Mouse (Mus musculus) frontal cortex, postnatal 36 days (tissue): ENCODE results near the gene Fzd7.
"Not testable (repeated sequence)": the region's sequence is repeated elsewhere in the genome, so short reads cannot be mapped to it uniquely, and the experiment has no call there.

Experiments used
- DNase-seq, 2 experiments: peaks; one replicate each; pipeline ENCODE4 v3.0.0; 2022; ENCODE audit warnings: low spot score in 2 of 2

Gene Fzd7

DNA sequence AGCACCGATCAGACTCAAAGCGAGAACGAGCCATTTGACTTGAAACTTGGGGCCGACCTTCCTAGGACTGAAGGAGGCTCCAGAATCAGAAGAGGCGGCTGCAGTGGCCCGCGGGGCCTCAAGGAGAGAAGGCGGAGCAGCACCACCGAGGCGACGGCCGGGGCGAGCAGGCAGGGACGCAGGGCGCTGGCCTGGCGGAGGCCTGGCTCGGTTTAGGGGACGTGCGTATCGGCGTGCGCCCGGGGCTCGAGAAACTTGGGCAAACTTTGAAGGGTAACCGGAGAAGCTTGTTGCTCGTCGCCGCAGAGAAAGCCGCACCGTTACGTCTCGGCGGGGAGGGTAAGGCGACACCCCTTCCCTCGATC, at the start of gene Fzd7:
Gene Fzd7, plus strand, starts transcription at position 94 of the 365 bp plus-strand sequence.
- DNase-seq: no peak

- no peak for DNase-seq
Measured at GRCm38 (mm10) chr1:59433296-59433695, 48.9 kb upstream of the Fzd7 start.

DNA sequence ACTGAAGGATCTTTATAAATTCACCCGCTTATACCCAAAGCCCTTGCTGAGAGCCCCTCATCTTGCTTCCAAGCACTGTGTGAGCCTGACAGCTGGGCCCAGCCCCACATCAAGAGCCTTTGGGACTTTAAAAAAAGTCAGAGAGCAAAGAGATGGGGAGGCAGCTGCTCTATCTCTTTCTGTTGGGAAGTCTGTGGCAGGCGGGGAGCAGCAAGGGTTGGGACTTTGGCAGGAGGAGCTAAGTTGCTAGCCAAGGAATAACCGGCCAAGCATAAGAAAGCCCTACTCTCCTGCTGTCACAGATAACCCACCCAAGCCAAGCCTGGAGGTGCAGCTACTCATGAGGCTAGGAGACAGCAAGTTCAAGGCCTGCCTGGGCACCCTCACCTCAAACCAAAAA, 48.2 kb upstream of the Fzd7 start:
- no peak for DNase-seq

DNA sequence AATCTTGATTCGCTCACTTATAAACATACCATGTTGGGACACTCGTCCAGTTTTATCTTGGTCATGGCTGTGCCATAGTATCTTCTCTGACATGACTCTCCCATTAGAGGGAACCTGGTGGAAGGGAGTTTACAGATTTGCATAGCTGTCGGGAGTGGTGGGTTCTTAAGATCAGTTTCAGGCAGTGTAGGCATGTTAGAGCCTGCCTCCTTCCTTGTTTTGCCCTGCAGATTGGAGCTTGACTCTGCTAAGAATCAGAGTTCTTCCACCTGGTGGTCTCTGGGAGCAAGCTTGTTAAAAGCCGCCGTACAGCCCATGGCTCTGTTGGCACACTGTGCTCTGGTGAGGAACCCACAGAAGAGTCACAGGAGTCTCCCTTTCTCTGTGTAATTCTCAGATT, 47.0 kb upstream of the Fzd7 start:
- no peak for DNase-seq

- no peak for DNase-seq
Measured at GRCm38 (mm10) chr1:59436321-59436720, 45.9 kb upstream of the Fzd7 start.

DNA sequence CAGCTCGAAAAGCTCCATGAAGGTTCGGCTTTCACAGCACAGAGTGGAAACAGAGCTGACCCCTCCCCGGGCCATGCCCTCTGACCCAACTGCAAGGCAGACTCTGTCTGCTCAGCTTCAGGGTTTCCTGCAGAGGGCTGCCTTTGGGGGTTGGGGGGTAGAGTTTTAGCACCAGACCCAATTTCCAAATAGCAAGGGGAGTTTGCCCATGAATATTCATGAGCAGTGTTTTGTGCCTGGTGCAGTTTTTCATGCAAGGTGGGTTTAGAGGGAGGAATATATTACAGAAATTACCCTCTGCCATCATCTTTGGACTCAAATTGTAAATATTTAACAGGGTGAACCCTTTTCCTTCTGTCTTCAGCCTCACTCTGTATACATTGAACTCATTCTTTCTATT, 44.3 kb upstream of the Fzd7 start:
- no peak for DNase-seq

- DNase-seq: no peak
Measured at GRCm38 (mm10) chr1:59438330-59438729, 43.9 kb upstream of the Fzd7 start.

DNA sequence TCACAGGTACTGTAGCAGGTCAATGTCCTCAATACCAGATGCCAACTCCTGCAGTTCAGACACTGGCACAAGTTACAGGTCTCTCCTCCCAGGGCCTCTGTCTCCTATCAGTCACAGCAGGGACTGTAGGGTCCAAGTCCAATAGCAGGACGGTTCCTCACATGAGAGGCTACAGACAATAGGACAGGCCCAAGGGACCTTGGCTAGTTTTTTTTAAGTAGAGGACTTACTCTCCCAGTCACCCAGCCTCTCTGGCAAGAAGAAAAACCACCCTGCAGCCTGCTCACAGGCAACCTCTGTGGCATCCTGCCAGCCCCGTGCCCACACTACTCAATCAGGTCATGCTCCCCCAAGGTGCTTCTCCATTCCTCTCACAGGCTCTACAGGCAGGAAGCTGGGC, 43.0 kb upstream of the Fzd7 start:
- DNase-seq: no peak

- DNase-seq: no peak
Measured at GRCm38 (mm10) chr1:59439941-59440340, 42.3 kb upstream of the Fzd7 start.

DNA sequence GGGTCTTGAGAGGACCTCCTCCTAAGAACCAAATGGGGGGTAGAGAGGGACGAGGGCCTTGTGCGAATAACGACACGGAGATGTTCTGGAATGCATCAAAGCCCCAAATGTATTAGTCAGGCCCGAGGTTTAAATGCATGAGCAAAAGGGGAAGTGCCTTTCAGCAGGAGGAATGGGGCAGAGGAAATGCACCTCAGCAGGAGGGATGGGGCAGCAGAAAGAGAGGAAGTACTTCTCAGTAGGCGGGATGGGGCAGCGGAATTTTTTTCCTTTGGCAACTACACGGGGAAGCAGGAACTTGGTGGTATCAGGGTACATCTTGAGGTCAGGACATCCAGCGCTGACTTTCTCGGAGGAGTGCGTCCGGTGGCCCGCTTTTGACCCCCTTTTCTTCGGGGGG, 39.5 kb upstream of the Fzd7 start:
- not testable (repeated sequence) for DNase-seq

GRCm38 (mm10) chr1:59444127-59444660, 38.0 kb upstream of the Fzd7 start:
- DNase-seq: no peak

GRCm38 (mm10) chr1:59445242-59445641, 37.0 kb upstream of the Fzd7 start:
- DNase-seq: no peak

DNA sequence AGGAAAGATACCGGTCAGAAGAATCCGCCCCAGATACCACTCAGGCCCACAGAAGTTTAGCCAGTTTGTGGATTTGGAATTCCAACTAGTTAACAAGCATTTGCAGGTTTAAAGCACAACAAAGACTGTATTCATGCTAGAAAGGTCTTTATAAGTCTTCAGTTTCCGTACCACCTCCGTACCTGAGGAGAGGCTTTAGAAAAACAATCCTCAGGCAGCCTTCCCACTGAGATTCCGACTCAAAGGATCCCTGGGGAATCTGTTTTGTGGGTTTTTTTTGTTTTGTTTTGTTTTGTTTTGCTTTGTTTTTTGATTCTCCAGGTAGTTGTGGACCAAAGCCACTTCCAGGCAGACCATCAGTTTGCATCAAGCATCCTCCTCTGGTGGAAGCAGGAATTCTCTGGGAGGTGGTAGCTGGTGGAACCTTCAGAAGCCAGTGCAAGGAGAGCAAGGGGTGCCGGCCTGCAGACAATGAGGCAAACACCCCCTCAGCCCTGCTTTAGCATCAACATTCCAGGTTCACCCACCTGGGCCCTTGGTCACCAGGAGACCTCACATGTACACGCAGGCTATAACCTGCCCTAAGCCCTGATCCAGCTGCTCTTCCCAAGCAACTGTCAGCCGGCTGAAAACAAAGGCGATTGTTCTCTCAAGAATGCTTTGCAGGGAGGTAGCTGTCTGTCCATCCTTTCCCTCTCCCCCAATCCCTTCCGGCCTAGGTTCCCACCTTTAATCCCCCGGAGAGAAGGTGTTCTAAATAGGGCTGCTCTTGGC, 33.5 kb upstream of the Fzd7 start:
- DNase-seq: no peak

DNA sequence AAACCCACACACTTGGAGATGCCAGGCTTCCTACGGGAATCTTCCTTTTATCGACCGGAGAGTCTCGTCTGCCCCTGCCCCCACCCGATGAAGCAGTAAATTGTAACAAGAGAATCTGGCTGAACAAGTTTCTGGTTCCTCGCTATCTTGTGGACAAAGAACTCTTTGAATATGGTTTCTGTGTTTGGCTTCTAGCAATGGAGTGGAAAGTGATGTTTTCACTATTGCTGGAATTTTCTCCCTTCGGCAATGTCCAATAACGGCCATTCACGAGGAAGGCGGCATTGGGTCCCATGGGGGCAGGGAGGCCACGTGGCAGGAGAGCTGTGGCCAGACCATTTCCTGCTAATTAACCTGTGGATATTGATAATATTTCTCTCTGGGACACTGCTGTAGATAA, 32.8 kb upstream of the Fzd7 start:
- no peak for DNase-seq

GRCm38 (mm10) chr1:59450896-59451295, 31.3 kb upstream of the Fzd7 start:
- DNase-seq: no peak

DNA sequence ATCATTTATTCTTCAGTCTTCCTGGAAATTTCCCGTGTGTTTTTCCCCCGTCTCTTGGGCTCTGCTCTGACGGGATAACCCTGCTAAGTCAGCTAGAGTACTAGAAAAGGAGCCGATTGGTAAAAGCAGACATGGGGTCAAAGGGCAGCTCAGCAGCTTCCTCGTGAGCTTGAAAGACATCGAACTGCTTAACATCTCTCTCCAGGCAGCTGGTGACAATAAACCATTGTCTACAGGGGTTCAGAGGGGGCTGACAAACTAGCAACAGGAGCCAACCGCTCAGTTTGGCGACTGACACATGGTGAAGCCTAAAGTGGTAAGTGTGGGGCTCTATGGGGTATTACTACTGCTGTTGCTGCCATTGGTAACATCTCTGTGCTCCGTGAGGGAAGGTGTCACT, 30.6 kb upstream of the Fzd7 start:
- no peak for DNase-seq

- DNase-seq: no peak
Measured at GRCm38 (mm10) chr1:59456825-59457224, 25.4 kb upstream of the Fzd7 start.

DNA sequence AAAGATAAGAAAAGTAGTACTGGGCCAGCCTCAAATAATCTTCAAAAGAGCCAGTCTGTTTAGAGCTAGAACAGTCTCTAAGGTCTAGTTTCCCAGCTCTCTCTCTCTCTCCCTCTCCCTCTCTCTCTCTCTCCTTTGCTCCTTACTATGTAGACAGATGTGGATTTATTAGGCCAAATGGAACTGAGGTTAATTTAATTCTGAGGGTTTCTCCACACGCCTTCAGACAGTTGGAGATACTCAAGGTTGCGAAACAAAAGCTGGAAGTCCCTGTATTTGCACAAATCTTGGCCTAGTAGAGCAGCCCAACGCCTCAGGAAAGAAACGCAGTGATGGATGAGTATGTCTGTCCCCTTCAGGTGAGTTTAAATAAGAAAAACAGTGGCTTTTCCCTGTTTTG, 24.4 kb upstream of the Fzd7 start:
- DNase-seq: no peak

DNA sequence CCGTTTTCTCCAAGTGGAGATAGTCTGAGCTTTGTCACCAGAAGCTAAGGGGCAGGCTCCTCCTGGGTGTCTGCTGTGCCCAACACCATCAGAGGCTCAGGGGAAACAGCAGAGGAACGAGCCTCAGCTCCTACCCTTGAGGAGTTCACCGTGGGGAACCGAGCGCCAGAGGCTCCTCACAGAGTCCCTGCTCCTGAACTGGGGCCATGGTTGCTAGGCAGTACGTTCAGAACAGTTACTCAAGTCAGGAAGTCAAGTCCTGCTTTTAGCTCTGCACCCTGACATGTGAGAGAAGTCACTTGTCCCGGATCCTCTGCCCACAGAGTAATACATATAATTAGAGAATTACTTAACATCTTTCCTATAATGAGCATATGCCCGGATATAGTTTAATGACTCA, 23.3 kb upstream of the Fzd7 start:
- DNase-seq: no peak

DNA sequence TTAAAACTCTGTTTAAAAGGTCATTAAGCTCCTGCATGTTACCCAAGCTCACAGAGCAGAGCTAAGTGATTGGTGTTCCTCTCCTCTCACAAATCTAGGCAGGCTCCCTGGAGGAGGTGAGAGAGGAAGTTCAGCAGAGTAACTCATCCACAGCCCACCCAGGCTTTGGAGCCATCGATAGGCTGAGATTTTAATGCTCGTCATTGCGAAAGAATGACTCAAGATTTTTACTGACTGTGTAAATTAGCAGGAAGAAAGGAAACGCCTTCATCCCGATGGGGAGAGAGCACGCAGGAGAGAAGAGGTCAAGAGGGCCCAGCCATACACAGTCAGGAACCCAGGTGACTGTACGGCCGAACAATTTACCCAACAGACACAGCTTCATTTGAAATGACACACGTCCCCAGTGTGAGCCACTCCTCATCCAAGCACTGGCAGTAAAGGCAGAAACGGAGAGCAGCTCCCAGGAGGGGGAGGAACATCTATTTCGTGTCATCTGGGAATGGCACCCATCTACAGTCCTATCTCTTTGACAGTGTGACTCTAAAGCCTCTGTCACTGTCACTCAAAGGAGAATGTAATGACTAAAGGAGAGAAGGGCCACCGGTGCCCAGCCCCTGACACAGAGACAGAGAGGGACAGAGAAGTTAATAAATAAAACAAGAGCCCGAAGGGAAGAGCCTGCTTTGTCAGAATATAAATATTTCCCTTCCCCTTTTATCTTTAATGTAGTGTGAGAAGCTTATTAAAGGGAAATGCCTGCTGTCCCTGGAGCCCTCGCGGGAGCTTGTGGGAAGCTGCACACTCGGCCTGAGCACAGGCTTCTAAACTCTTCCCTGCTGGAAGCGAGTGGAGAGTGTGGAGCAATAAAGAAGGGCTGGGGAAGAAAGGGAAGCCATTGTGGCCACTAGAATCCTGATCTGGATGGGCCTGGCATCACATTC, 17.3 kb upstream of the Fzd7 start:
- no peak for DNase-seq

DNA sequence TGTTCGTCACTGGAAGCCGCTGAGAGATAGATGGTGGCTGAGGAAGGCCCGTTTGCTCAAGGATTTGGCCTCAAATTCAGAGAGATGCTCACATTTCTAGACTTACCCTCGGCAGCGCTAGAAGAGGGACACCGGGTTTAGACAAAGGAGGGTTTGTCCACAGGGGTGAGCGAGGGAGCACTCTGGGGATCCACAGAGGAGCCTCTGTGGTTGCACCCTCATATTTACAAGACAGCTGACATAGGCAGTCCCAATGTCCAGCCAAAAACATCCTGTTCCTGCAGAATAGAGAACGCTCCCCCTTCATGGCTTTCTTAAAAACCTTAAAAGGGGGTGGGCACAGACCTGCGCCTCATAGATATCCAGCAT, 16.6 kb upstream of the Fzd7 start:
- no peak for DNase-seq

GRCm38 (mm10) chr1:59469170-59469569, 13.1 kb upstream of the Fzd7 start:
- peak in 1 of 2 experiments; percentile 35 for DNase-seq

- DNase-seq: no peak
Measured at GRCm38 (mm10) chr1:59470766-59471165, 11.5 kb upstream of the Fzd7 start.
